Mouse (Mus musculus) neural tube, embryonic 14.5 days (tissue): ENCODE measurements around the gene Fam166b. TPM values are rescaled to one million over a fixed set of nuclear protein-coding genes. Genes with fewer than 3 reads are reported as not detected.

Source experiments
- ATAC-seq: fragments of 200-750 bp; cut with Nextera tagmentation; 2 replicates; pipeline ENCODE4 v1.8.0; 2017; ENCODE audit warnings: low read depth, mild to moderate bottlenecking, moderate TSS enrichment, moderate library complexity
- H3K27ac ChIP-seq: fragments of 300-500 bp; sonication (generic); 2 replicates; pipeline ENCODE4 v1.5.1; 2014; ENCODE audit warnings: low read depth, mild to moderate bottlenecking, control low read depth, low read length, moderate library complexity, mixed read lengths
- H3K27me3 ChIP-seq: fragments of 300-500 bp; sonication (generic); 2 replicates; pipeline ENCODE4 v1.6.1; 2014; ENCODE audit warnings: low read length; ENCODE audit not compliant: control insufficient read depth, insufficient read depth
- H3K36me3 ChIP-seq: fragments of 300-500 bp; sonication (generic); 2 replicates; pipeline ENCODE4 v1.6.1; 2014; ENCODE audit warnings: low read length, mixed read lengths; ENCODE audit not compliant: control insufficient read depth, insufficient read depth
- H3K4me1 ChIP-seq: fragments of 300-500 bp; sonication (generic); 2 replicates; pipeline ENCODE4 v1.6.1; 2014; ENCODE audit warnings: low read length; ENCODE audit not compliant: control insufficient read depth, insufficient read depth
- H3K4me2 ChIP-seq: fragments of 300-500 bp; sonication (generic); 2 replicates; pipeline ENCODE4 v1.6.1; 2014; ENCODE audit warnings: mild to moderate bottlenecking, low read depth, low read length, control low read depth
- H3K4me3 ChIP-seq: fragments of 300-500 bp; sonication (generic); 2 replicates; pipeline ENCODE4 v1.5.1; 2014; ENCODE audit warnings: low read depth, low read length, control low read depth, mixed read lengths
- H3K9ac ChIP-seq: fragments of 300-500 bp; sonication (generic); replicated peaks from 2 replicates; pipeline ENCODE4 v1.6.1; 2014; ENCODE audit warnings: low read depth, mild to moderate bottlenecking, control low read depth, low read length, mixed read lengths
- H3K9me3 ChIP-seq: fragments of 300-500 bp; sonication (generic); 2 replicates; pipeline ENCODE4 v1.6.1; 2016; ENCODE audit warnings: low read length; ENCODE audit not compliant: control insufficient read depth
- WGBS: fragments of 180-500 bp; shearing (Covaris S2); extraction: QIAGEN DNeasy Blood & Tissue Kit; methylation state at CpG from one replicate; pipeline ENCODE4 v1.1.7; 2014; 5-methylcytosine and 5-hydroxymethylcytosine counted together
- polyA plus RNA-seq: library from polyadenylated mRNA; unstranded; fragments of >200 nt; fragmentation: Nextera tagmentation; extraction: Ambion mirVana; gene quantifications from 2 replicates; pipeline ENCODE4 v1.2.1, GENCODE M21; 2014

The Fam166b gene
- polyA plus RNA-seq, 1 experiment from 2014 or later, result 1.4 TPM

- Histone ChIP-seq H3K36me3 (peaks cover 25% of the 10 kb centered on the region), H3K4me1 (peaks cover 12% of the 10 kb centered on the region), H3K9ac (peak overlapping the region; percentile 99), H3K4me2 (peak overlapping the region; percentile 85), H3K27me3 (no peaks in the 10 kb centered on the region), H3K4me3 (peak overlapping the region; percentile 98), H3K9me3 (no peaks in the 10 kb centered on the region), H3K27ac (peak overlapping the region; percentile 95)
- under 1% methylated on average over 82 of the region's 88 CpGs for WGBS
- peak; percentile 73 for ATAC-seq
These were observed 13.8 kb upstream of the Fam166b start for GRCm38 (mm10) chr4:43442456-43443361.

DNA sequence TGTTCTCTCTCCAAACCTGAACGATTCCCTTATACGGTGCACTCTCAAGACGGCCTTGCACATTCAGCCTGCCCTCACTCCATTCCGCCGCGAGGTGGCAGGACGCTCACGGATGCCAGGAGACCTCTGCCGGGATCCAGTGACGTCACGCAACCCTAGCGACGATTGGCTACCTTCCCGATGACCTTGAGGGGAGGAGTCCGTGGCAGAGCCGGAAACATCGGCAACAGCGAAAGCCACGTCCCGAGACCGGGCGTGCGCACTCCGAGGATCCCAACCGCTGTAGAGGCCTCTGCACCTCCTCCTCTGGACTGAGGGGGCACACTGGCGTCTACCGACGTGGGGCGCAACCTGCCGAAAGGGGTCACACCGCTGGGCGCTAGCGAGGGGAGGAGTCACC is 13.1 kb upstream of the Fam166b start:
- Histone ChIP-seq H3K9me3 (no peaks in the 10 kb centered on the region), H3K4me2 (peak overlapping the region; percentile 85), H3K9ac (peak overlapping the region; percentile 99), H3K27me3 (no peaks in the 10 kb centered on the region), H3K27ac (peak overlapping the region; percentile 95), H3K36me3 (peaks cover 18% of the 10 kb centered on the region), H3K4me1 (peaks cover 12% of the 10 kb centered on the region), H3K4me3 (peak overlapping the region; percentile 98)
- WGBS, result under 1% methylated on average over 33 of the region's 33 CpGs
- peak; percentile 95 for ATAC-seq

GRCm38 (mm10) chr4:43441639-43442038 is 12.7 kb upstream of the Fam166b start, which contains the start of gene Tesk1:
Gene Tesk1, plus strand, starts transcription at chr4:43441939.
- WGBS, result 29% methylated on average over 4 of the region's 4 CpGs
- Histone ChIP-seq H3K4me1 (peaks cover 12% of the 10 kb centered on the region), H3K4me3 (peak within 1 kb of the TSS; percentile 98)

GRCm38 (mm10) chr4:43432832-43433231 is 3.9 kb upstream of the Fam166b start:
- Histone ChIP-seq H3K4me2 (no peak overlapping the region), H3K4me3 (no peak overlapping the region), H3K27ac (no peak overlapping the region), H3K9me3 (no peaks in the 10 kb centered on the region), H3K27me3 (no peaks in the 10 kb centered on the region), H3K4me1 (peaks cover 5% of the 10 kb centered on the region; the same call in 1 of the 2 replicates), H3K36me3 (no peaks in the 10 kb centered on the region), H3K9ac (no peak overlapping the region)
- no peak for ATAC-seq
- WGBS, result 92% methylated on average over 1 of the region's 1 CpGs

More at GRCm38 (mm10) chr4:43441639-43442038, 12.7 kb upstream of the Fam166b start, which contains the start of gene Tesk1:
- no peaks in the 10 kb centered on the region for H3K27me3 ChIP-seq
- peak within 1 kb of the TSS; percentile 99 for H3K9ac ChIP-seq
- peak within 1 kb of the TSS; percentile 85 for H3K4me2 ChIP-seq
- H3K27ac ChIP-seq, result peak within 1 kb of the TSS; percentile 95
- ATAC-seq, result peak; percentile 8; the same call in 1 of the 2 replicates
- no peaks in the 10 kb centered on the region for H3K9me3 ChIP-seq
- H3K36me3 ChIP-seq, result peaks cover 14% of the 10 kb centered on the region

- H3K4me2 ChIP-seq, result no peak overlapping the region
- no peak overlapping the region for H3K4me3 ChIP-seq
- no peak overlapping the region for H3K9ac ChIP-seq
- WGBS, result 6% methylated on average over 4 of the region's 4 CpGs
- peaks cover under 1% of the 10 kb centered on the region; the same call in 1 of the 2 replicates for H3K36me3 ChIP-seq
- H3K9me3 ChIP-seq, result no peaks in the 10 kb centered on the region
- peak overlapping the region; percentile 29; the same call in 1 of the 2 replicates for H3K27ac ChIP-seq
- H3K4me1 ChIP-seq, result peaks cover 5% of the 10 kb centered on the region; the same call in 1 of the 2 replicates
- no peak for ATAC-seq
- H3K27me3 ChIP-seq, result no peaks in the 10 kb centered on the region
These were observed 2.8 kb upstream of the Fam166b start for GRCm38 (mm10) chr4:43431690-43432089.

DNA sequence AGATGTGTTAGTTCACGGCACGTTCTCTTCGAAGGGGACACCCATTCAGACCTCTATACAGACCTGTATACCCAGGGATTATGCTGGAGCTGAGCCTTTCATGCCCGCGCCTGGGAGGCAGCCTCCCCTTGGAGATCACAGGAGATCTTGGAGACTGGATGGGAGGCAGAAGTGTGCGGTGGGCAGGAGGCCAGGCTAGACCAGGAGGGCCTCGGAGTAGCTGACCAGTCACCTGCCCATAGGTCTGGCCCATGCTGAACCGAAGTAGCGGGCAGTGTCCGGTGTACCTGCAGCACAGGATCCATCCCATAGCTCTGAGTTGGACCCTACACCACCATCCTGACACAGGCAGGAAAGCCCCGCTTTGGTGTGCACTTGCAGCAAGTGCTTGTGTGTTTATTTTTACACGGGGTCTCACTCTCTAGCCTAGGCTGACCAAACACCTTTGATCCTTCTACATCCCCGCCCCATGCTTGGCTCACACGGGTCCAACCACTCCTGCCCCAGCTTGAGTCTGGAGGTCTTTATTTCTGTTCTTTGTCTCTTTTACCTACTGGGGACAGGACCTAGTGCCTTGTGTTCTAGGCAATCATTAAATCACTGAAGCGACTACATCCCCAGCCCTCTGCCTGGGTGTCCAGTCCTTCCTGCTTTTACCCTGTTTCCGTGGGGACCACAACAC is 613 bp downstream of the Fam166b start:
- Histone ChIP-seq H3K27ac (no peak overlapping the region), H3K4me1 (peaks cover 5% of the 10 kb centered on the region; the same call in 1 of the 2 replicates), H3K9ac (no peak overlapping the region; the same call in 1 of the 2 replicates), H3K36me3 (peaks cover 34% of the 10 kb centered on the region), H3K9me3 (no peaks in the 10 kb centered on the region), H3K27me3 (no peaks in the 10 kb centered on the region), H3K4me3 (no peak overlapping the region), H3K4me2 (peak overlapping the region; percentile 16; the same call in 1 of the 2 replicates)
- WGBS, result 34% methylated on average over 16 of the region's 16 CpGs
- peak; percentile 19; the same call in 1 of the 2 replicates for ATAC-seq

DNA sequence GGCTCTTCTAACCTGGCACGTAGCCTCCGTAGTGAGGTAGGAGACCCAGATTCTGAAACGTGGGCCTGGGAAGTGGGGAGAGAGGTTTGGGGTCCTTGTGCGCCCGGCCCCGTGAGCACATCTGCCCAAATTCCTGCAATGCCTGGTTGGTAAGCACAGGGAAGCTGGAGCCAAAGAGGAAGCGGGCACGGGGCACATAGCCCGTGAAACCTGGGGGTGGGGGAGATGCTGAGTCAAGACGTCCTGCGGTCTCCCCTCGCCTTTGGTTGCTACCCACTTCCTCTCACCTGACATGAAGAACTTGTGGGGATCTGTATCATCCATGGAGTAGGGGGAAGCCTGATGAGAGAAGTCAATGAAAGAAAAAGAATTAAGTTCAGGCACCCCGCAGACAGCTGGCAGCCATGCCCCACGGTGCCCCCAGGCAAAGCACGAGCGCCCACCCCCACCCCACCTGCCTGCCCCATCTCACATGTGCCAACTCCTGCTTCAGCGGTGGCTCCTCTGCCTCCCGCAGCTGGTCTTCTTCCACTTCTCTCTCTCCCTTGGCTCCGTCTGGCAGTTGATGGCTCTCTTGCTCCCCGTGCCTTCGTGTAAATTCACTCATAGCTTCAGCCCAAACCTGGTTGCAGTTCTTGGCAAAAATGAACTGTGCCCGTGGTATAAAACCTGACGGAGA is 1.3 kb downstream of the Fam166b start:
- peaks cover 41% of the 10 kb centered on the region for H3K36me3 ChIP-seq
- H3K27ac ChIP-seq, result no peak overlapping the region
- ATAC-seq, result no peak

GRCm38 (mm10) chr4:43426487-43426886 is 2.4 kb downstream of the Fam166b start:
- ATAC-seq, result no peak
- H3K9me3 ChIP-seq, result no peaks in the 10 kb centered on the region
- H3K36me3 ChIP-seq, result peaks cover 52% of the 10 kb centered on the region
- no peak overlapping the region for H3K27ac ChIP-seq
- no peak overlapping the region for H3K9ac ChIP-seq
- H3K4me3 ChIP-seq, result no peak overlapping the region
- H3K27me3 ChIP-seq, result no peaks in the 10 kb centered on the region
- 44% methylated on average over 10 of the region's 10 CpGs for WGBS
- H3K4me1 ChIP-seq, result peaks cover 5% of the 10 kb centered on the region; the same call in 1 of the 2 replicates
- no peak overlapping the region for H3K4me2 ChIP-seq

More for the DNA sequence above, 1.3 kb downstream of the Fam166b start:
- Histone ChIP-seq H3K9ac (no peak overlapping the region), H3K9me3 (no peaks in the 10 kb centered on the region), H3K4me3 (no peak overlapping the region), H3K4me2 (no peak overlapping the region), H3K27me3 (no peaks in the 10 kb centered on the region), H3K4me1 (peaks cover 5% of the 10 kb centered on the region; the same call in 1 of the 2 replicates)
- 27% methylated on average over 23 of the region's 23 CpGs for WGBS
